Mouse (Mus musculus) forebrain, embryonic 10.5 days (tissue): ENCODE data around the gene Pdgfra. TPM values are rescaled to one million over a fixed set of nuclear protein-coding genes. Genes with fewer than 3 reads are reported as not detected.

ENCODE experiments used
- DNase-seq: peaks from one replicate; pipeline ENCODE4 v3.0.0-alpha.2; 2017; ENCODE audit warnings: low spot score; ENCODE audit errors: extremely low spot score
- H3K27ac ChIP-seq: fragments of 300-500 bp; sonication (generic); 2 replicates; pipeline ENCODE4 v1.5.1; 2016; ENCODE audit warnings: mild to moderate bottlenecking
- H3K27me3 ChIP-seq: fragments of 300-500 bp; sonication (generic); 2 replicates; pipeline ENCODE4 v1.6.1; 2016; ENCODE audit warnings: mild to moderate bottlenecking; ENCODE audit not compliant: poor library complexity, severe bottlenecking
- H3K36me3 ChIP-seq: fragments of 300-500 bp; sonication (generic); replicated peaks from 2 replicates; pipeline ENCODE4 v1.6.1; 2016; ENCODE audit warnings: mild to moderate bottlenecking, moderate library complexity
- H3K4me1 ChIP-seq: fragments of 300-500 bp; sonication (generic); 2 replicates; pipeline ENCODE4 v1.6.1; 2016
- H3K4me3 ChIP-seq: fragments of 300-500 bp; sonication (generic); 2 replicates; pipeline ENCODE4 v1.5.1; 2016; ENCODE audit warnings: mild to moderate bottlenecking, moderate library complexity
- H3K9me3 ChIP-seq: fragments of 300-500 bp; sonication (generic); 2 replicates; pipeline ENCODE4 v1.6.1; 2016; ENCODE audit warnings: mild to moderate bottlenecking, moderate library complexity
- WGBS: fragments of 180-500 bp; shearing (Covaris S2); methylation state at CpG from one replicate; pipeline ENCODE4 v1.1.7; 2016; 5-methylcytosine and 5-hydroxymethylcytosine counted together
- polyA plus RNA-seq: library from polyadenylated mRNA; unstranded; fragments of >200 nt; fragmentation: Nextera tagmentation; extraction: Ambion mirVana; gene quantifications from 2 replicates; pipeline ENCODE4 v1.2.1, GENCODE M21; 2016

The Pdgfra gene
- polyA plus RNA-seq: 20.2 and 23.5 TPM in 2 replicates

GRCm38 (mm10) chr5:75152021-75152425 is at the start of gene Pdgfra:
Gene Pdgfra, plus strand, starts transcription at chr5:75152292.
- H3K27ac ChIP-seq: peak within 1 kb of the TSS; percentile 87
- peak within 1 kb of the TSS; percentile 59 for H3K4me3 ChIP-seq
- no peaks in the 10 kb centered on the region for H3K9me3 ChIP-seq
- peaks cover 91% of the 10 kb centered on the region for H3K4me1 ChIP-seq
- H3K36me3 ChIP-seq: no peaks in the 10 kb centered on the region
- peaks cover 99% of the 10 kb centered on the region for H3K27me3 ChIP-seq
- DNase-seq: peak; percentile 47
- whole genome bisulfite sequencing: 0% methylated on average over 10 of the region's 10 CpGs

DNA sequence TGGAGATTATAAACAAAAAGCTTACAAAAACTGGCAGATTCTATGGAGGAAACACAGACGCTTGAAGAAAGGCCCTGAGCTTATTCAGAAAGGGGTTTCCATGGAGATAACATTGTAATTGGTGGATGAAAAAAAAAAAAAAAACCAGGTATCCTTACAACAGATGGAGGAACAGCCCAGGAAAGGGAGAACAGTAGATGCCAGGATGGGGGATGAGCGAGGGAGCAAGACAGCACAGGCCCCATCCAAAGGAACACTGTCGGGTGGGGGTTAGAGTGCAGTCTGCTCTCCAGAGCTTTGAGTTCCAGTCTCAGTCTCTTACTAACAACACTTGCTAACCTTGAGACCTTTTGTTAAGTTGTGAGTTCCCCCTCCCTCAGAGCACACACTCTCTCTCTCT is 45.6 kb upstream of the Pdgfra start:
- H3K27ac ChIP-seq: no peak overlapping the region
- H3K27me3 ChIP-seq: peaks cover 47% of the 10 kb centered on the region
- H3K36me3 ChIP-seq: no peaks in the 10 kb centered on the region
- H3K4me3 ChIP-seq: no peak overlapping the region
- 63% methylated on average over 3 of the region's 3 CpGs for WGBS
- peaks cover 3% of the 10 kb centered on the region; the same call in 1 of the 2 replicates for H3K4me1 ChIP-seq
- no peak for DNase-seq
- peaks cover 6% of the 10 kb centered on the region; the same call in 1 of the 2 replicates for H3K9me3 ChIP-seq

- H3K4me1 ChIP-seq: peaks cover 7% of the 10 kb centered on the region; the same call in 1 of the 2 replicates
- H3K9me3 ChIP-seq: peaks cover 6% of the 10 kb centered on the region; the same call in 1 of the 2 replicates
- DNase-seq: no peak
- H3K27ac ChIP-seq: no peak overlapping the region
- peaks cover 38% of the 10 kb centered on the region for H3K27me3 ChIP-seq
- WGBS: 59% methylated on average over 5 of the region's 5 CpGs
- H3K4me3 ChIP-seq: no peak overlapping the region
- H3K36me3 ChIP-seq: no peaks in the 10 kb centered on the region
Measured at GRCm38 (mm10) chr5:75109368-75109767, 42.7 kb upstream of the Pdgfra start.

GRCm38 (mm10) chr5:75111781-75112180 is 40.3 kb upstream of the Pdgfra start:
- H3K4me3 ChIP-seq: no peak overlapping the region
- peaks cover 6% of the 10 kb centered on the region; the same call in 1 of the 2 replicates for H3K9me3 ChIP-seq
- no peak overlapping the region for H3K27ac ChIP-seq
- no peak for DNase-seq
- WGBS: 46% methylated on average over 5 of the region's 5 CpGs
- H3K27me3 ChIP-seq: peaks cover 35% of the 10 kb centered on the region
- no peaks in the 10 kb centered on the region for H3K36me3 ChIP-seq
- H3K4me1 ChIP-seq: 0 out of 2 replicates have a peak, but pooled peaks cover 3% of the 10 kb centered on the region

GRCm38 (mm10) chr5:75118840-75119239 is 33.3 kb upstream of the Pdgfra start:
- WGBS: 63% methylated on average over 7 of the region's 7 CpGs

GRCm38 (mm10) chr5:75121646-75122045 is 30.4 kb upstream of the Pdgfra start:
- 43% methylated on average over 5 of the region's 5 CpGs for WGBS
- Histone ChIP-seq H3K4me1 (no peaks in the 10 kb centered on the region), H3K36me3 (no peaks in the 10 kb centered on the region), H3K4me3 (no peak overlapping the region), H3K27me3 (peaks cover 7% of the 10 kb centered on the region; the same call in 1 of the 2 replicates), H3K27ac (no peak overlapping the region), H3K9me3 (no peaks in the 10 kb centered on the region)
- DNase-seq: no peak

More at GRCm38 (mm10) chr5:75118840-75119239, 33.3 kb upstream of the Pdgfra start:
- Histone ChIP-seq H3K4me1 (no peaks in the 10 kb centered on the region), H3K4me3 (no peak overlapping the region), H3K27me3 (peaks cover 10% of the 10 kb centered on the region; the same call in 1 of the 2 replicates), H3K27ac (no peak overlapping the region), H3K9me3 (no peaks in the 10 kb centered on the region), H3K36me3 (no peaks in the 10 kb centered on the region)
- no peak for DNase-seq

DNA sequence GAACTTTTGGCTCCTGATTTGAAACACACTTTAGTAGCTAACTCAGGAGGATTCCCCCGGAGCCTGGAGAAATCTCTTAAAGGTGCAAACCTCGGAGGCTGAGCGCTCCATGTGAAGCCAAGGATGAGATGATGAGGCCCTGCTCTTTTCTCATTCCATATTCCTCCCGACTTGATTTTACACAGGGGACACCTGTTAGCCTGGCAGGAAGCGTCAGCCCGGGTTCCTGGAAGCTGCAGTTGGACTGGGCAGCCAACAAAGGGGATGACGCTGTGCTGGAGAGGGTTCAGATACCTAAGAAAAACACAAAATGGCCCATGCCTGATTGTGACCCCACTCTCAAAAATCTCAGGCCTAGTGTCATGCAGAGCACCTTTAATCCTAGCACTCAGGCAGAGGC is 17.4 kb upstream of the Pdgfra start:
- no peaks in the 10 kb centered on the region for H3K36me3 ChIP-seq
- no peaks in the 10 kb centered on the region for H3K9me3 ChIP-seq
- no peaks in the 10 kb centered on the region for H3K4me1 ChIP-seq
- no peak for DNase-seq
- no peak overlapping the region for H3K27ac ChIP-seq
- WGBS: 91% methylated on average over 7 of the region's 7 CpGs
- peaks cover 17% of the 10 kb centered on the region for H3K27me3 ChIP-seq
- no peak overlapping the region for H3K4me3 ChIP-seq

DNA sequence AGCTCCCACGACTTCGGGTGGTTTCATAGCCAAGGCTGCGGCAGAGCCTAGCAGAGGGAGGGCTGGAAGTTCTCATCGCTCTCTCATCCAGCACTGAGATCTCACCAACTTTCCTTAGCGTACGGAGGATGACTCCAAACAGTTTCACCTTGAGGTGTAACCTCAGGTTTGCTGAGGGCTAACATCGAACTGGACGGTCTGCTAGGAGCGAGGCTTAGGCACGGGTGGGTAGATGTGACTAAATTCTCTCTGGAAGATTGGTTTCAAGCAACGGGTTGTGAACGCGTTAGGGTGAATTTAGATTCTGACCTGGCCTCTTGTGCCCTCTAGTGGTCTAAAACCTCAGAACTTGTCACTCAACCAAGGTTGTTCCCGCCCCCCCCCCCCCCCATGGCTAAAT is 9.0 kb upstream of the Pdgfra start:
- WGBS: 2% methylated on average over 14 of the region's 14 CpGs
- Histone ChIP-seq H3K27ac (peak overlapping the region; percentile 66; the same call in 1 of the 2 replicates), H3K4me3 (peak overlapping the region; percentile 43)

GRCm38 (mm10) chr5:75143767-75144166 is 8.3 kb upstream of the Pdgfra start:
- no peaks in the 10 kb centered on the region for H3K36me3 ChIP-seq
- no peaks in the 10 kb centered on the region for H3K9me3 ChIP-seq
- H3K4me3 ChIP-seq: no peak overlapping the region
- H3K27ac ChIP-seq: no peak overlapping the region
- no peak for DNase-seq
- 40% methylated on average over 7 of the region's 7 CpGs for WGBS
- peaks cover 89% of the 10 kb centered on the region for H3K27me3 ChIP-seq
- peaks cover 23% of the 10 kb centered on the region for H3K4me1 ChIP-seq

More for the DNA sequence above, 9.0 kb upstream of the Pdgfra start:
- peak; percentile 69 for DNase-seq
- H3K36me3 ChIP-seq: no peaks in the 10 kb centered on the region
- peaks cover 16% of the 10 kb centered on the region for H3K4me1 ChIP-seq
- no peaks in the 10 kb centered on the region for H3K9me3 ChIP-seq
- H3K27me3 ChIP-seq: peaks cover 89% of the 10 kb centered on the region

- no peak for DNase-seq
- WGBS: 80% methylated on average over 2 of the region's 2 CpGs
- Histone ChIP-seq H3K27me3 (peaks cover 89% of the 10 kb centered on the region), H3K4me3 (no peak overlapping the region), H3K9me3 (no peaks in the 10 kb centered on the region), H3K27ac (no peak overlapping the region), H3K36me3 (no peaks in the 10 kb centered on the region), H3K4me1 (peaks cover 39% of the 10 kb centered on the region)
Measured at GRCm38 (mm10) chr5:75145341-75145740, 6.8 kb upstream of the Pdgfra start.

DNA sequence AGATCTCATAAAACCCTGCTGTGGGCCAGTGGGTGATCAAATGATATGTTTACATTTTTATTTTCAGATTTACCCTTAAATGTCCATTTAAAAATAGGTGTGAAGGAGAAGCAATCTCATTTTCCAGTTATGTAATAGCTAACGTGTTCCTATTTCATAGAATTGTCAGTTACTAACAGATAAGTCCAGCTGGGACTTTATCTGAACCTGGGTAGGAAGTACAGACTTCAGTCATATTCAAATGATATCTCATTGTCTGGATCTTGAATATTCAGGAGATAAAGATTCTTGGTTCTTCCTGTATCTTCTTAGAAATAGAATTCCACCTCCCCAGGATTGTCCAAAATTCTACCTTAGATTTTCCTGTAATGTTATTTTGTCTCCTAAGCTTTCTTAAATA is 5.6 kb upstream of the Pdgfra start:
- Histone ChIP-seq H3K4me1 (peaks cover 50% of the 10 kb centered on the region), H3K36me3 (no peaks in the 10 kb centered on the region), H3K27me3 (peaks cover 95% of the 10 kb centered on the region), H3K9me3 (no peaks in the 10 kb centered on the region), H3K4me3 (no peak overlapping the region), H3K27ac (no peak overlapping the region)
- WGBS: 73% methylated on average over 1 of the region's 1 CpGs
- DNase-seq: no peak

DNA sequence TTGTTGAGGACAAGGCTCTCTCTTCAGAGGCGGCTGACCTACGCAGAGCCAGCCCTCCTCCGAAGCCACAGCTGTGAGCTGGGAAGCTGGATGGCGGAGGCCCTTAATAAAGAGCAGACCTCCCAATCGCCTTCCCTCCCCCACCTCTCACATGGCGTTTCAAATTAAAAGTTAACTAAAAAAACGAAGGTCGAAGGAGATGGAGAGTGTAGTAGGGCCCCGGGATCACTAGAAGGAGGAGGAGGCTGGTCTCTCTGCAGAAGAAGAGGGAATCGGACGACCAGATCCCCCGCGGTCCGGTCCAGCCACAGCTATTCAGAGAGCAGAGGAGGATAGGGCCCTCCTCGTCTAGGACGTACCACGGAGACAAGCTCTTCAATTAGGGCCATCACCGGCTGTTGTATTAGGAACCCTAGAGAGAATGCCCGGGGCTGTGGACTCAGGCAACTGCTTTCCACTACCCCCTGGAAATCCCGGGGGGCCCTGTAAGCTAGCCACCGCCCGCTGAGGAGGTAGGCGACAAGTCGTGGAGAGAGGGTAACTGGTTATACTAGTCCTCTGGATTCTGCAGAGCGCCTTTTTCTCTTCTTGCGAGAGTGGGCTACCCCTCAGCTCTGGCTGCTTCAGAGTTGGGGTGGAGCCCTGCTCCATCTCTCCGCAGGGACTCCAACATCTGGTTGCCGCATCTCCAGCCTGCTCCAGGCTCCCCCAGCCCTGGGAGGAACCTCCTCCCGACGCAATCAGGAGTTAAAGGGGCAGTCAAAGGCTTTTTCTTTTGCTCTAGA is 3.6 kb upstream of the Pdgfra start:
- H3K9me3 ChIP-seq: no peaks in the 10 kb centered on the region
- no peaks in the 10 kb centered on the region for H3K36me3 ChIP-seq
- peak overlapping the region; percentile 59 for H3K4me3 ChIP-seq
- WGBS: under 1% methylated on average over 30 of the region's 30 CpGs
- peaks cover 100% of the 10 kb centered on the region for H3K27me3 ChIP-seq
- peak; percentile 64 for DNase-seq
- peak overlapping the region; percentile 87 for H3K27ac ChIP-seq
- H3K4me1 ChIP-seq: peaks cover 60% of the 10 kb centered on the region

- no peaks in the 10 kb centered on the region for H3K36me3 ChIP-seq
- peak; percentile 40 for DNase-seq
- H3K4me1 ChIP-seq: peaks cover 66% of the 10 kb centered on the region
- peak overlapping the region; percentile 87 for H3K27ac ChIP-seq
- peaks cover 100% of the 10 kb centered on the region for H3K27me3 ChIP-seq
- H3K9me3 ChIP-seq: no peaks in the 10 kb centered on the region
- WGBS: 0% methylated on average over 10 of the region's 10 CpGs
- peak overlapping the region; percentile 59 for H3K4me3 ChIP-seq
Measured at GRCm38 (mm10) chr5:75149380-75149779, 2.7 kb upstream of the Pdgfra start.
